Mouse (Mus musculus): ENCODE data around the gene Cacna1b. TPM values are rescaled to one million over a fixed set of nuclear protein-coding genes. Genes with fewer than 3 reads are reported as not detected.

Cacna1b gene
- polyA plus RNA-seq, 1 experiment from 2014 or later, result 2.7 TPM

DNA sequence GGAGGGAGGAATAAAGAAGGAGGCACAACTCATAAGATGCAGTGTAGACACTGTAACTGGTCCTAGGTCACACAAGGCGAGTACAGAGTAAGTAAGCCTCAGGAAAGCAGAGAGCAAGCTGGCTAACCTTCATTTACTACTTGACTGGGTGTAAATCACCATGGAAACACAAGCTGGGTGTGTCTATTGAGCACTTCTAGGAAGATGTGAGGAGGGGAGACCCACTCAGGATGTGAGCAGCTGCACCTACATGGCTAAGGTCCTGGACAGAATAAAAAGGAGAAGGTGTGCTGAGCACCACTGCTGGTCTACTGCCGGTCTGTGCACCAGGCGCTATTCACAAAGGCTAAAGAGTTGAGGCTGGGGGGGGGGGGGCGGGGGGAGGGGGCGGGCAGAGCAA, 13.9 kb upstream of the Cacna1b start:
- no peaks in the 10 kb centered on the region for H3K9me3 ChIP-seq (ENCODE audit: control insufficient read depth, low read length)
- no peaks in the 10 kb centered on the region for H3K4me1 ChIP-seq (ENCODE audit: control insufficient read depth, insufficient read depth, low read length)
- DNase-seq (ENCODE audit: low spot score), result no peak
- no peaks in the 10 kb centered on the region for H3K27me3 ChIP-seq (ENCODE audit: control insufficient read depth, insufficient read depth, low read length)
- H3K4me2 ChIP-seq (ENCODE audit: low read depth), result no peak overlapping the region
- no peak for ATAC-seq (ENCODE audit: insufficient read depth, low FRiP score, low TSS enrichment)
- H3K36me3 ChIP-seq (ENCODE audit: control insufficient read depth, insufficient read depth, low read length), result no peaks in the 10 kb centered on the region
- no peak overlapping the region for H3K9ac ChIP-seq (ENCODE audit: low read length)
- H3K4me3 ChIP-seq (ENCODE audit: low read depth, low read length), result no peak overlapping the region
- 13% methylated on average over 2 of the region's 5 CpGs for WGBS
- H3K27ac ChIP-seq (ENCODE audit: low read depth, low read length), result no peak overlapping the region

DNA sequence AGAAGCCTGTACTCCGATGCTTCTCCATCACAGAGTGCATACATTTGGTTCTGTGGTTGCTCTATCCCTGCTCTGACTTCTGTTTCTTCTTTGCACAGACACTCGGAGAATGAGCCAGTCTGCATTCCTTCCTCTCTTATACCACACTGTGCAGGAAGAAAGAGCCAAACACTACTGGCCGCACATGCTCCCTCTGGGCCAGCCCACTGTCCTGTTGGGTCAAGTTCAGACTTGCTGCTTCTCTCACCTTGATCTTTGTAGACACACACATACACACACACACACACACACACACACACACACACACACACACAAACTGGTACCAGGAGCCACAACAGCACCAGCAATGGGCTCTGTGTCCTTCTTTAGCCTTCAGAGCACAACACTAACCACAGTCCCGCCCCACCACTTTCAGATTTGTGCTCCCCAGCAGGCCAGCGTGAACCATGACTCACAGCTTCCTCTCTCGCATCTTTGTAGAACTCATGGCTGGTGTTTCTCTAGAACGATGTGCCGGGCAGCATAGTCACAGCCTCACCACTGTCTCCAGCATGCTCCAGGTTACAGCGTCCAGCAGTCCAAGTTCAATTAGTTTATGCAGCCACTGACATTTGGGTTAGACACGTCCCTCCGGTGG, 13.1 kb upstream of the Cacna1b start:
- H3K27ac ChIP-seq (ENCODE audit: low read depth, low read length), result no peak overlapping the region
- DNase-seq (ENCODE audit: low spot score) (no peak), ATAC-seq (ENCODE audit: insufficient read depth, low FRiP score, low TSS enrichment) (no peak)
- no peaks in the 10 kb centered on the region for H3K36me3 ChIP-seq (ENCODE audit: control insufficient read depth, insufficient read depth, low read length)
- H3K27me3 ChIP-seq (ENCODE audit: control insufficient read depth, insufficient read depth, low read length), result no peaks in the 10 kb centered on the region
- no peak overlapping the region for H3K9ac ChIP-seq (ENCODE audit: low read length)
- no peaks in the 10 kb centered on the region for H3K4me1 ChIP-seq (ENCODE audit: control insufficient read depth, insufficient read depth, low read length)
- WGBS, result 81% methylated on average over 11 of the region's 11 CpGs
- no peaks in the 10 kb centered on the region for H3K9me3 ChIP-seq (ENCODE audit: control insufficient read depth, low read length)
- no peak overlapping the region for H3K4me2 ChIP-seq (ENCODE audit: low read depth)
- no peak overlapping the region for H3K4me3 ChIP-seq (ENCODE audit: low read depth, low read length)

DNA sequence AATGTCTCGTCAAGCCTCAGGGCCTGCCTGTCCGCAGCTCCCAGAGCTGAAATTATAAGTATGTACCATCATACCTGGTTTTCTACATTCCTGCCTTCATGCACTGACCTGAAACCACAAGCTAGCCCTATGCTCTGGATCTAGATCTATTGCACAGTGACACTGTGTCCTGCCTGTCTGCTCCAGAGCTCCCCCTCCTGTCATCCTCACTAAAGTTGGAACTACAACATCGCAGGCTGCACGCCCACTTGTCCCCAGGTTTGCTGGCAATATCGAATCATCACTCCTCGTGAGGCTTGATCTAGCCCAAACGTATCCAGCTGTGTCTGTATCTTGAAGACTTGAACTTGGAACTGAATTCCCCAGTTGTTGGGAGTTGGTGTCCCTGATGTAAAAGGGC, 11.9 kb upstream of the Cacna1b start:
- Histone ChIP-seq H3K9ac (ENCODE audit: low read length) (no peak overlapping the region), H3K36me3 (ENCODE audit: control insufficient read depth, insufficient read depth, low read length) (no peaks in the 10 kb centered on the region), H3K27me3 (ENCODE audit: control insufficient read depth, insufficient read depth, low read length) (no peaks in the 10 kb centered on the region), H3K27ac (ENCODE audit: low read depth, low read length) (no peak overlapping the region), H3K4me2 (ENCODE audit: low read depth) (no peak overlapping the region), H3K4me1 (ENCODE audit: control insufficient read depth, insufficient read depth, low read length) (no peaks in the 10 kb centered on the region), H3K9me3 (ENCODE audit: control insufficient read depth, low read length) (no peaks in the 10 kb centered on the region), H3K4me3 (ENCODE audit: low read depth, low read length) (no peak overlapping the region)
- ATAC-seq (ENCODE audit: insufficient read depth, low FRiP score, low TSS enrichment) (no peak), DNase-seq (ENCODE audit: low spot score) (no peak)
- WGBS, result 73% methylated on average over 7 of the region's 7 CpGs

DNA sequence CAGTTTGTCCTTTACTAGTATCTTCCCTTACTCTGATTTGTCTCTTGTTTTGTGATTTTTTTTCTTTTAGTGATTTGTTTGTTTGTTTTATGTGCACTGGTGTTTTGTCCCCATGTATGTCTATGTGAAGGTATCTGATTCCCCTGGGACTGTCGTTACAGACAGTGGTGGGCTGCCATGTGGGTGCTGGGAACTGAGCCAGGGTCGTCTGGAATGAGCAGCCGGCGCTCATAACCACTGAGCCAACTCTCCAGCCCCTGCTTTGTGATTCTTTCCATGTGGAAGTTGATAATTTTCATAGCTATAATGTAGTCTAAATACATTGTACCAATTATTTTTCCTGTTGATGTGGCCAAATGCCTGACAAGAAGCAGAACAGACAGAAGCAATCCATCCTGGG, 7.9 kb upstream of the Cacna1b start:
- Histone ChIP-seq H3K36me3 (ENCODE audit: control insufficient read depth, insufficient read depth, low read length) (no peaks in the 10 kb centered on the region), H3K4me3 (ENCODE audit: low read depth, low read length) (no peak overlapping the region), H3K4me2 (ENCODE audit: low read depth) (no peak overlapping the region), H3K27ac (ENCODE audit: low read depth, low read length) (no peak overlapping the region), H3K9ac (ENCODE audit: low read length) (no peak overlapping the region), H3K4me1 (ENCODE audit: control insufficient read depth, insufficient read depth, low read length) (no peaks in the 10 kb centered on the region), H3K9me3 (ENCODE audit: control insufficient read depth, low read length) (no peaks in the 10 kb centered on the region), H3K27me3 (ENCODE audit: control insufficient read depth, insufficient read depth, low read length) (no peaks in the 10 kb centered on the region)
- DNase-seq (ENCODE audit: low spot score) (no peak), ATAC-seq (ENCODE audit: insufficient read depth, low FRiP score, low TSS enrichment) (no peak)
- 80% methylated on average over 4 of the region's 4 CpGs for WGBS

DNA sequence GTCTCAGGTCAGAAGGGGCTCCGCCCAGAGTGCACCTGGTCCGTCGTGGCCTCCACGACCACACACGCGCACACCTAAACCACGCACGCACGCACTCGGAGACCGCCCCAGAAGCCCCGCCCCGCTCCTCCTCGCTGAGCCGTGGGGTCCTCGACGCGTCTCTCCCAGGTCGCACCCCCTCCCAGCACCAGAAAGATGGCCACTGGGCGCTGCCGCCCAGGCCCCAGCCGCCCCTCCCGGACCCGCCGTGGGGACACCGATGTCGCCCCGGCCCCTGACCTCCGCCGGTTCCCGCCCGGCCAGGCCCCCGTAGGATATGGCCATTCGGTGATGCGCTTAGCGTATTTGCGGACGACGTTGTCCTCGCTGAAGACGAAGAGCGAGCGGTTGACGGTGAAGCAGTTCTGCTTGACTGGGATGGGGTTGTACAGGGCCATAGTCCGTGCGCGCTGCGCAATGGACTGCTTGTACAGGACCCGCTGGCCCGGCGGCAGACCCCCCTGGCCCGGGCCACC, 449 bp downstream of the Cacna1b start:
- H3K27ac ChIP-seq (ENCODE audit: low read depth, low read length), result no peak overlapping the region
- under 1% methylated on average over 46 of the region's 52 CpGs for WGBS
- peak; percentile 52 for DNase-seq (ENCODE audit: low spot score)

DNA sequence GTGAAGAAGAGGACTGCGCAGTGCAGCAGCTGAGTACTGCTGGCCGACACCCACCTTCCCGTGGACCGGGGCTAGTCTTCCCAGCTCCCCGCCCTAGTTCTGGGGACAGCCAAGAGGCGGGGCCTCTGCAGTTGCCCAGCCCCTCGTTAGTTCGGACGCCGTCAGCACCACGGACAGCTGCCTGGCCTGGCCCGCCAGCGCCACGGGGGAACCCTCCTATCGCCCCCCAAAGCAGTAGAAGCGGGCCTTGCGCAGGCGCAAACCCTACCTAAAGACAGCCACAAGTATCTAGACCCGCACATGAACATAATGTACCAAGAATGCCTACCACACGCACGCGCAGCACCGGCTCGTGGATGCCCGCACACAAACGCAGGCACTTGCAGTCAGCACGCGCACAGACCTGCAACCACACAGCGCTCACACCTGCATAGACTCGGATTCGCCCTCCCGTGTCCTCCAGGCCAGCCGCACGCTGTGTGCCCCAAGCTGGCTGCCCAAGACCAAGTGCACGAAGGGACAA, 968 bp downstream of the Cacna1b start:
- peak; percentile 39 for ATAC-seq (ENCODE audit: insufficient read depth, low FRiP score, low TSS enrichment)
- no peak overlapping the region for H3K27ac ChIP-seq (ENCODE audit: low read depth, low read length)
- H3K4me1 ChIP-seq (ENCODE audit: control insufficient read depth, insufficient read depth, low read length), result no peaks in the 10 kb centered on the region; the same call in 1 of the 2 replicates
- H3K4me2 ChIP-seq (ENCODE audit: low read depth), result peak overlapping the region; percentile 93
- no peaks in the 10 kb centered on the region for H3K9me3 ChIP-seq (ENCODE audit: control insufficient read depth, low read length)
- peak; percentile 83 for DNase-seq (ENCODE audit: low spot score)
- peak overlapping the region; percentile 18; the same call in 1 of the 2 replicates for H3K9ac ChIP-seq (ENCODE audit: low read length)
- WGBS, result under 1% methylated on average over 35 of the region's 35 CpGs
- H3K4me3 ChIP-seq (ENCODE audit: low read depth, low read length), result peak overlapping the region; percentile 66
- peaks cover 16% of the 10 kb centered on the region for H3K27me3 ChIP-seq (ENCODE audit: control insufficient read depth, insufficient read depth, low read length)
- no peaks in the 10 kb centered on the region for H3K36me3 ChIP-seq (ENCODE audit: control insufficient read depth, insufficient read depth, low read length)

More for the DNA sequence above, 449 bp downstream of the Cacna1b start:
- no peaks in the 10 kb centered on the region for H3K9me3 ChIP-seq (ENCODE audit: control insufficient read depth, low read length)
- H3K36me3 ChIP-seq (ENCODE audit: control insufficient read depth, insufficient read depth, low read length), result no peaks in the 10 kb centered on the region
- no peaks in the 10 kb centered on the region; the same call in 1 of the 2 replicates for H3K4me1 ChIP-seq (ENCODE audit: control insufficient read depth, insufficient read depth, low read length)
- peak; percentile 69 for ATAC-seq (ENCODE audit: insufficient read depth, low FRiP score, low TSS enrichment)
- H3K27me3 ChIP-seq (ENCODE audit: control insufficient read depth, insufficient read depth, low read length), result peaks cover 16% of the 10 kb centered on the region
- peak overlapping the region; percentile 55 for H3K9ac ChIP-seq (ENCODE audit: low read length)
- H3K4me3 ChIP-seq (ENCODE audit: low read depth, low read length), result peak overlapping the region; percentile 66
- peak overlapping the region; percentile 93 for H3K4me2 ChIP-seq (ENCODE audit: low read depth)

DNA sequence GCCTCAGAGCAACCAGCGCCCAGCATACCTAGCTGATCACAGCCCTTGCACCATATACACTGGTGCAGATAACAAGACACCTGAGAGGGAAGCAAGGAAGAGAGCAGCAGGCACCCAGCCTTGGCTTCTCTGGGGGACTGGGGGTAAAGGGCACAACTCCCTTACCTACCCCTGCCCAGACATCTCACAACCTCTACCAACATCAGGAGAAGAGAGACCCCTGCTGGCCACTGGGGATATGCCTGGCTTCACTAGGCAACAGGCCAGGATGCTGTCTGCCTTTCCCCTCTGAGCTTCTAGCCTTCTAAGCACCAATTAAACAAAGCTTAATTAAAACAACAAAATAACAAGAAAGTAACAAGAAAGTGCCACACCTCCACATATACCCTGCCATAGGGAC, 7.7 kb downstream of the Cacna1b start:
- no peak for ATAC-seq (ENCODE audit: insufficient read depth, low FRiP score, low TSS enrichment)
- Histone ChIP-seq H3K4me3 (ENCODE audit: low read depth, low read length) (no peak overlapping the region), H3K27ac (ENCODE audit: low read depth, low read length) (no peak overlapping the region), H3K27me3 (ENCODE audit: control insufficient read depth, insufficient read depth, low read length) (no peaks in the 10 kb centered on the region), H3K4me1 (ENCODE audit: control insufficient read depth, insufficient read depth, low read length) (no peaks in the 10 kb centered on the region), H3K4me2 (ENCODE audit: low read depth) (no peak overlapping the region), H3K9me3 (ENCODE audit: control insufficient read depth, low read length) (no peaks in the 10 kb centered on the region), H3K36me3 (ENCODE audit: control insufficient read depth, insufficient read depth, low read length) (no peaks in the 10 kb centered on the region), H3K9ac (ENCODE audit: low read length) (no peak overlapping the region)
- peak; percentile 67 for DNase-seq (ENCODE audit: low spot score)
- 95% methylated on average over 1 of the region's 1 CpGs for WGBS

DNA sequence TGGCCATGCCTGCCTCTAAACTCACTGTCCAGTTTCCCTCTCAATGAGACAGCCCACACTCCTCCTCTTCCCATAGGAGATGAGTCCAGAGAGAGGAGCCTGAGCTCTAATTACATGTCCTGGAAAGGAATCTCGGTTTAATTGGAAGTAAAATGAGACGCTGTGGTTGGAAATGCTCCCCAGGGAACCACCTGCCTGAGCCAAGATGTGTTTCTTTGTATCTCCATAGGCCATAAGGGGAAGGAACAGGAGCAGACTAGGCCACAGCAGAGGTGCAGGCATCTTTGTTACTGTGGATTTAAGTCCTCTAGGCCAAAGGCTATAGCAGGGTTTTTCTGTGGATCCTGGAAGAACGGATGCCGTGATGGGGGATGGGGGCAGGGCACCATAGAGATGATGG, 10.4 kb downstream of the Cacna1b start:
- DNase-seq (ENCODE audit: low spot score) (no peak), ATAC-seq (ENCODE audit: insufficient read depth, low FRiP score, low TSS enrichment) (no peak)
- H3K9ac ChIP-seq (ENCODE audit: low read length), result no peak overlapping the region
- no peaks in the 10 kb centered on the region for H3K36me3 ChIP-seq (ENCODE audit: control insufficient read depth, insufficient read depth, low read length)
- 72% methylated on average over 4 of the region's 4 CpGs for WGBS
- H3K27ac ChIP-seq (ENCODE audit: low read depth, low read length), result no peak overlapping the region
- no peaks in the 10 kb centered on the region for H3K27me3 ChIP-seq (ENCODE audit: control insufficient read depth, insufficient read depth, low read length)
- no peaks in the 10 kb centered on the region for H3K4me1 ChIP-seq (ENCODE audit: control insufficient read depth, insufficient read depth, low read length)
- no peak overlapping the region for H3K4me3 ChIP-seq (ENCODE audit: low read depth, low read length)
- H3K9me3 ChIP-seq (ENCODE audit: control insufficient read depth, low read length), result no peaks in the 10 kb centered on the region
- no peak overlapping the region for H3K4me2 ChIP-seq (ENCODE audit: low read depth)

DNA sequence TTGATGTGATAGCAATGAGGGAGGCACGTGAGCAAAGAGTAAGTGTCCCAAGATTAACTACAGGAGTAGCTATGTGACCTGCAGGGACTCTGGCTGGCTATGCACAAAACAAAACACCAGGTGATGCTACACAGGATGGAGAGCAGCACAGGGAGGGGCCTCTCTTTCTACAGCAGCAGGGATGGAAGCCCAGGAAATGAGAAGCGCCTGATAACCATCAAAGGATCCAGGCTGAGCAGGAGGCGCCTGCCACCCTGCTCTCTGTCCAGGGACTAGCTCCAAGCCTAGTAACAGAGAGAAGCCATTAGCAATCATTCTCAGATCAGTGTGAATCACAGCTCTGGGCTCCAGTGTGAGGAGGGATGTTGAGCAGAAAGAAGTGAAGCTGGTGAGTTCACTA, 12.9 kb downstream of the Cacna1b start:
- Histone ChIP-seq H3K27ac (ENCODE audit: low read depth, low read length) (no peak overlapping the region), H3K4me2 (ENCODE audit: low read depth) (no peak overlapping the region), H3K36me3 (ENCODE audit: control insufficient read depth, insufficient read depth, low read length) (no peaks in the 10 kb centered on the region), H3K9me3 (ENCODE audit: control insufficient read depth, low read length) (no peaks in the 10 kb centered on the region), H3K4me3 (ENCODE audit: low read depth, low read length) (no peak overlapping the region), H3K27me3 (ENCODE audit: control insufficient read depth, insufficient read depth, low read length) (no peaks in the 10 kb centered on the region), H3K9ac (ENCODE audit: low read length) (no peak overlapping the region), H3K4me1 (ENCODE audit: control insufficient read depth, insufficient read depth, low read length) (no peaks in the 10 kb centered on the region)
- 75% methylated on average over 3 of the region's 3 CpGs for WGBS
- no peak for ATAC-seq (ENCODE audit: insufficient read depth, low FRiP score, low TSS enrichment)
- DNase-seq (ENCODE audit: low spot score), result no peak
